Mouse (Mus musculus): ENCODE measurements around the gene Lbx1.

The Lbx1 gene

GRCm38 (mm10) chr19:45234191-45234770 is 1.3 kb downstream of the Lbx1 start:
- no peak for DNase-seq (ENCODE audit: low read depth, low spot score)

GRCm38 (mm10) chr19:45233496-45234127 is 2.0 kb downstream of the Lbx1 start:
- no peak for DNase-seq (ENCODE audit: low read depth, low spot score)

- no peak for DNase-seq (ENCODE audit: low read depth, low spot score)
Observed at GRCm38 (mm10) chr19:45232443-45233410, 2.9 kb downstream of the Lbx1 start.

GRCm38 (mm10) chr19:45232036-45232410 is 3.6 kb downstream of the Lbx1 start:
- no peak for DNase-seq (ENCODE audit: low read depth, low spot score)

GRCm38 (mm10) chr19:45231383-45232035 is 4.1 kb downstream of the Lbx1 start:
- no peak for DNase-seq (ENCODE audit: low read depth, low spot score)

- DNase-seq (ENCODE audit: low read depth, low spot score) = no peak
Observed at GRCm38 (mm10) chr19:45230848-45231382, 4.7 kb downstream of the Lbx1 start.

- no peak for DNase-seq (ENCODE audit: low read depth, low spot score)
Observed at GRCm38 (mm10) chr19:45230201-45230611, 5.4 kb downstream of the Lbx1 start.

DNA sequence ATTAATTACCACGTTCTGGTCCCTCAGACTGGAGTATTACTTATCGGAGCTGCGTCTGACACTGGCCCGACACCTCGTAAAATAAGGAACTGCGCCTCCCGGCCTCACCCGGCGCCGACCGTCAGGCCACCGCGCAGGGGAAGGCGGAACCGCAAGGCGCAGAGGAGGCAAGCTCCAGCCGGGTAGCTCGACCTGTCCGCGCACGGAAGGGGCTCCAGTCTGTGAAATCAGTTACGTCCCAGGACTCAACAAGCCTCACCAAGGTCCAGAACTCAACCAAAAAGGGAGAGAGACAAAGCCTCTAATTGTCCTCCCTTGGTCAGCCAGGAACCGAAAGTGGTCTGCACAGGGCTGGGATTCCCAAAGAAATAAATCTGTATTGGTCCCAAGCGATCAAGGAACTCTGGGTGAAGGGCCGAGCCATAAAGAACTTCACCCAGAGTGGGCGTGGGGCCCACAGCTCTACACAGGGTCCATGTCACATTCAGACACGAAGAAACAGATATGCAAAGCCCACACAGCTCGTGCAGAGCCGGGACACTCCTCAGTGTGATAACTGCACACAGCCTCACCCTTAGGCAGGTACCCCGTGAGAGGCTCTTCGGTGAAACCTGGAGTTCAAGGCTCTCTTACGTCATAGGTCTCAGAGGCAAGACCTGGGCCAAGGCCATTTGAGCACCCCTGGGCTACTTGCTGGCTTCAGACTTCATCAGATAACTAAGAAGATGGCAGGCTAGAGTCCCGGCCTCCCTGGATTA is 6.1 kb downstream of the Lbx1 start:
- no peak for DNase-seq (ENCODE audit: low read depth, low spot score)

DNA sequence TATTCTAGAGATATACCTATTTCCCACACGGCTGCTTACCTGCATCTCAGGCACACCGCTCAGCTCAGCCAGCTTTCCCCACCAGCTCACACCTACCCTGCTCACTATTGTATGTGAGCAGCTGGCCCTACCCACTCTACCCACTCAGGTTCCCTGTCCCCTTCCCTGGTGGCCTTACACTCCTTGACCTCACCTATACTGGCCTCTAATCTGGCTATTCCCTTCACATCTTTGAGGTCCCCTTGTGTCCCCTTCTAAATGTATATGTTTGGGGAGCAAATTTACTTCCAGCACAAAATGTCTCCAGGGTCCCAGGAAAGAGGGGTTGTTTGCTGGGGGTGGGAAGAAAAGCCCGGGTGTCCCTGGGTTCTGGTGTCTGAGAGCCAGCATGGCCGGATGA is 6.8 kb downstream of the Lbx1 start:
- DNase-seq (ENCODE audit: low read depth, low spot score) = no peak

- DNase-seq (ENCODE audit: low read depth, low spot score) = no peak
Observed at GRCm38 (mm10) chr19:45228097-45228496, 7.5 kb downstream of the Lbx1 start.

- no peak for DNase-seq (ENCODE audit: low read depth, low spot score)
Observed at GRCm38 (mm10) chr19:45227671-45228070, 7.9 kb downstream of the Lbx1 start.

GRCm38 (mm10) chr19:45227049-45227448 is 8.6 kb downstream of the Lbx1 start:
- DNase-seq (ENCODE audit: low read depth, low spot score) = no peak

- DNase-seq (ENCODE audit: low read depth, low spot score) = no peak
Observed at GRCm38 (mm10) chr19:45226246-45226645, 9.4 kb downstream of the Lbx1 start.

GRCm38 (mm10) chr19:45225130-45225529 is 10.5 kb downstream of the Lbx1 start:
- no peak for DNase-seq (ENCODE audit: low read depth, low spot score)

GRCm38 (mm10) chr19:45224286-45224559 is 11.4 kb downstream of the Lbx1 start:
- DNase-seq (ENCODE audit: low read depth, low spot score) = no peak

- no peak for DNase-seq (ENCODE audit: low read depth, low spot score)
Observed at GRCm38 (mm10) chr19:45223413-45224285, 12.0 kb downstream of the Lbx1 start.

DNA sequence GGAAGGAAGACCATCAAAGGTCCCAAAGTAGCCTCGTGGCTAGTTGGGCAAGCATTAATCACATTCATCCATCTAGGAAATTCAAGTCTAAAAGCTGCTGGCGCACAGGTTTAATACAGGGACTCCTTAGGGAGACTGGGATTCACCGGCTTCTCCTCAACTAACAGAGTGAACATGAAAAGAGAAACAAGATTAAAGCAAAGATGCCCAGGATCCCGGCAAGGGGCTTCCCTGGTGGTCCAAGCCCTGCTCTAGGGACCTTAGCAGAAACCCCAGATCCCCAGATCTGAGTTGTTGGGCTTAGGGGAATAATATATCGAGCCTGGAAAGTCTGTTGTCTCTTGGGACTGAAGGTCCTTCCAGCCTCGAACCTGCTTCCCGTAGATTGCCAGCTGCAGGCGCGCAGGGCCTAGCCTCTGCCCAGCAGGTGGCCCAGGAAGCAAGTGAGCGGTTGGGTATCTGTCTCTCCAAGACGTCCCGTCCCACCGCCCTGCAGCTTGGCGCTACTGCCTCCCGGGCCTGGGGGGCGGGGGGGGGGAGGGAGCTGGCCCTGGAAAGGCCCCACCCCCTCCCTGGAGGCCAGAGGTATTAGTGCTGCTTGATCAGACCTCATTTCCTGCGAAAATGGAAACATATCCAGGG is 13.3 kb downstream of the Lbx1 start:
- DNase-seq (ENCODE audit: low read depth, low spot score) = no peak

- DNase-seq (ENCODE audit: low read depth, low spot score) = no peak
Observed at GRCm38 (mm10) chr19:45221458-45221783, 14.2 kb downstream of the Lbx1 start.

GRCm38 (mm10) chr19:45220593-45221457 is 14.8 kb downstream of the Lbx1 start:
- DNase-seq (ENCODE audit: low read depth, low spot score) = peak; percentile 90
